Mouse (Mus musculus) lung, postnatal 14 days (tissue): Measurements from ENCODE around the gene Pid1.

Source experiments
- DNase-seq: peaks from one replicate; pipeline ENCODE4 v3.0.0; 2021

Pid1 gene

DNA sequence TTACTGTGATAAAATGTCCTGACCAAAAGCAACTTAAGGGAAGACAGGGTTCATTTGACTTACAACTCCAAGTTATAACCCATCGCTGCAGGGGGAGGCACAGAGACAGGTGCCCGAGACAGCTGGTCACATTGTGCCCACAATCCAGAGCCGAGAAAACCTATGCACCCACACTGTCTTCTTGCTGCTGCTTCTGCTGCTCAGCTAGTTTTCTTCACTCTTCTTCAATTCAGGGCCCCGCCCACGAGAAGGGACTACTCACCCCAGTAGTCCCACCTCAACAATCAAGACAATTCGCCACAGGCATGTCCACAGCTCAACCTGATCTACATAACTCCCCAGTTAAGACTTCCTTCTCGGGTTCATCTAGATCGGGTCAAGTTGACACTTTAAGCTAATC is at the start of gene Pid1:
Gene Pid1, minus strand, starts transcription at position 214 of the 400 bp plus-strand sequence.
- DNase-seq: no peak

DNA sequence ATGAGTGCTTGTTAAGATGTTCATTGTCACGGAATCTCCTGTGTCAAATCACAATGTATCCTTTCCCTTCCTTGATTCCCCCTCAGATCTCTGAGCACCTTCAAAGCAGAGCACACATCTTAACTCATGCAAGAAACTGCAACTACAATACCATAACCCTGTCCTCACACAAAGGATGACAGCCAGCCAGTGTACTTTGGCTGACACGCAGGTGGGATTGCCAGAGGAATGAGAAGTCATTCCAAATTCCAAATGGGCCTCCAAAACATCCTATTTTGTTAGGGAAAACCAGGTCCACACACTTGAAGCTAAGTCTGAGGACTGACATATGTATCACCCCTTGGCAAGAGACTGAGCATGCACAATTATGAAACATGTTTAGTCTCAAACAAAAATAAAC is 45.5 kb upstream of the Pid1 start:
- no peak for DNase-seq

- no peak for DNase-seq
Measured at GRCm38 (mm10) chr1:84408873-84409272, 44.9 kb upstream of the Pid1 start.

DNA sequence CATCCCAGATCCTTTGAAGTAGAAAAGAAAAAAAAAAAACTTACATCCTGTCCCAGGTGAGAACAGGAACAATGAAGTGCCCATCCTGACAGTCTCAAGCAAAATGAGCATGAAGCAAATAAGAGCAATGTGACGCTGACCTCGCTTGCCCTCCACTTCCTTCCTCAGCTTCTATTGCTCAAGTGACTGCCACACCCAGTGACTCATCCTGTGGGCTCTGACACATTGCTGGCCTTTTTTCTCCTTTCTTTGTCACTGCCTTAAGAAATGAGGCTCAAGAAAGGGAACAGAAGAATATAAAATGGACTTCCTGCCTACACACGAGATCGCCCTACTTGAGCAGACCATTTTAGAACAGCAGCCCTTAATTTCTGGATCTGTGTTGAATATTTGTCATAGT is 42.9 kb upstream of the Pid1 start:
- peak; percentile 57 for DNase-seq

GRCm38 (mm10) chr1:84405551-84406290 is 41.7 kb upstream of the Pid1 start:
- DNase-seq: no peak

- peak; percentile 35 for DNase-seq
Measured at GRCm38 (mm10) chr1:84404880-84405279, 40.9 kb upstream of the Pid1 start.

DNA sequence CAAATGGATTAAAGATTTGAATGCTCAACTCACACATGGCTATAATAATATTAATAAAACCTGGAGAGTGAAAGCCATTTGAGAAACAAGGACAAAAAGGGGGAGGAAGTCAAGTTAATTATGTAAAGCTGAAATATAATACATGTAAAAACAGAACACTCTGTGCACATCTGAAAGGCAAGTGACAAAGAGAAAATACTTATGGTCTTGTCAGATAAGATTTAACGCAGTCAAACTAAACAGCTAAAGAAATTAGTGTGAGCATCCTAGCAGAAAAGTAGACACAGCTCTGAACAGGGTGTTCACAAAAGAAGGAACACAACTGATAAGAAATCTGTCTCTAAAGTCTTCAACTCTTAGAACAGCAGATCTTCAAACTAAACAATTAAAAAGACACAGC is 38.2 kb upstream of the Pid1 start:
- no peak for DNase-seq

DNA sequence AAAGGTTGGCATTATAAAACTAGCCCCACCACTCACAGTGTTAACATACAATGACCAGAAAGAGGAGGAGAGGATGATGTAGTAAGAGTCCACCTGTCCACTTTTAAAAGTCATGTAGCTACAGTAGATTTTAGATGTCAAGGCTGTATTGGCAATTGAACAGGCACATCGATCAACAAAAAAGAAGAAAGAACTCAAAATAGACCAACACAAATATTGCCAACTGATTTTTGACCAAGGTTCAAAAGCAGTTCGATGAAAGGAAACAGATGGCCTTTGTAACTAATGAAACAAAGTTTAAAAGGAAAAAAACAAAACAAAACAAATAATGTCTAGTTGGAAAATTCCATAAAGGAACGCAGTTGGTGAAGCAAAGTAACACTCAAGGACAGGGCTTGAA is 35.7 kb upstream of the Pid1 start:
- DNase-seq: no peak

DNA sequence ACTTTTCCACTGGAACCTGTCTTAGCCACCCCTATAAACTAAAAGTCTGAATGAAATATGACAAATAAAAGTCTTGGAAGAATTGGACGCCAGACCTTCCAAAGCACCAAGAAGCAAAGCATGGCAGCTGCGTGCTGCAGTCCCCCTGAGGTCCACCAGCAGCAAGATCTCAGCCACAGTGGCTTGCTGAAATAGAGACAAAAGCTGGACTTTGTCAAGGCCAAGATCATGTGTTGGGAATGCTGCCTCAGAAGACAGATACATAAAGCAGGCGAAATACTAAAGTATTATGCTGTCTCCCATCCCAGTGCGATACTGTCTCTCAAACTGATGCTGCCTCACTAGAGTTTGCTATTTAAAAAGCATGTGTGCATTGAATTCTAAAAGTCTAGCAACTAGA is 35.1 kb upstream of the Pid1 start:
- DNase-seq: no peak

DNA sequence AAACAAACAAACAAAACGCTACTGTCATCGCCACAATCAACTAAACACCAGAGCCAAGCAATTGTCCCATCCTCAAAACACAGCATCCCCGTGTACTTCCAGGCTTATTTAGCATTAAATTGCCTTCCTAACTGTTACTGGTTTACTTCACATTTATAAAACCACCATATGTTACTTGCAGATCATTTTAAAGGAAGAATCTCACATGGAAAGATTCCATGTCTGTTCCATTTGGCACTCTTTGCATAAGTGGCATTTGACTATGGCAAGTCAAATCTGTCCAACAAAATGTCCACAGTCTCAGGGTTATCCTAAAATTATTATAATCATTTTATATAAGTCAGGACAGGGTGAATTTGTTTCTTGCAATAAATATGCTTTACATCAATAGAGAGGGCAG is 32.8 kb upstream of the Pid1 start:
- no peak for DNase-seq

DNA sequence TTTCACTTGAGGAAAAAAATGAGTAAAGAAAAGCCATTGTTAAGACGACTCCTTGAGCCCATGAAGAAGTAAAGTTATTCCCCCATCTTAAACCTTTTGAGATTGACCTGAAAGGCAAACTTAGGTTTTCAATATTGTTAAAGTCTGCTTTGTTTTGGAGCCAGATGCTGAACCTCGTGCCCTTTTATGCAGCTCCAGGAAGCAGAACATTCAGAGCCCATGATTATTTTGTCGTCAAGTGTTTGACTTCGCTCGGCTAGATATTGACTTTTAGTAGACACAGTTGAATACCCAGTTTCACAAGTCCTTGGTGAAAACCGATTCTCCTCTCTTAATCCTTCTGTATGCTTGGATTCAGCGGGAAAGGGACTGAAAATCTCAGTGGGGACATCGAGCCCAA is 31.9 kb upstream of the Pid1 start:
- DNase-seq: no peak

DNA sequence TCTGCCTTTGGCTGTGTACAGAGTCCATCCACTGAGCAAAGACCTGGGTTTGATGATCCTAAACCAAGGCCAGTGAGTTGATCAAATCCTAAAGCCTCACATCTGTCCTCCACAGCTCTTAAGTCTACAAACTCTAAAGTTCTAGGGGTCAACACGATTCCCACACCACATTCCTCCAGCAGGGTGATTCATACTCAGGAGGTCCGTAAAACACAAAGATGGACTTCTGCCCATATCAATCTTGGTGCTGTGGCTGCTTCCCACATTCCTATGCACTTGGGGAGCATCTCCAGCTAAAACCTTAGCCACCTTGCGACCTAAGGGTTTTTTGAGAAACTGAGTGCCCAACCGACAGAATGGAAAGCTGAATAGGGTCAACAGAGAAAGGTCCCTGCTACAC is 27.0 kb upstream of the Pid1 start:
- no peak for DNase-seq

- no peak for DNase-seq
Measured at GRCm38 (mm10) chr1:84387616-84388015, 23.6 kb upstream of the Pid1 start.

DNA sequence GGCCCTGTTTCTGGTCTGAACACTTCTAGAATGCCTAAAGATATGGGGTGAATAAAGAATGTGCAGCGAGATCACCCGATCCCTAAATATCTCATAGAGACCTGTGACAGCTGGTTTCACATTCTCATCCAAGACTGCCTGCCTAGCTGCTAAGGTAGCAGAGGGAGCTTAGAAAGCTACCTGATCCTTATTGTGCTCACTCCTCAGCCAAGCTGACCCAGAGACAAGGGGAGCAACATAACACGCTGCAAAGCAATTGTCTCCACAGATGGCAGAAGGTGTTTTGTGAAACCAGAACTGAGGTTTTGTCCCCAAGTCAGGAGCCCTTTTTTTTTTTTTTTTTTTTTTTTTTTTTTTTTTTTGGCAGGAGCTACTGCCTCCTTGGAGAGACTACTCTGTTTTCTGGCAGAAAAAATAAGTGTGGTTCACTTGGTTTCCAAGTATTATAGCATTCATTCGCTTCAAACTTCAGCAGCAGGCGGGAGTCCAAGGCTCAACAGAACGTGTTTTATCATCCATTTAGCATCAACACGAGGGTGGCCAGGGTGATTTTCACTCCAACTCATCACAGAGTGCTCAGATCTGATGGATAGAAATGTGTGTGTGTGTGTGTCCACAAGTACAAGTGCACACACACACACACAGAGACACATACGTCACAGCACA is 22.6 kb upstream of the Pid1 start:
- no peak for DNase-seq

DNA sequence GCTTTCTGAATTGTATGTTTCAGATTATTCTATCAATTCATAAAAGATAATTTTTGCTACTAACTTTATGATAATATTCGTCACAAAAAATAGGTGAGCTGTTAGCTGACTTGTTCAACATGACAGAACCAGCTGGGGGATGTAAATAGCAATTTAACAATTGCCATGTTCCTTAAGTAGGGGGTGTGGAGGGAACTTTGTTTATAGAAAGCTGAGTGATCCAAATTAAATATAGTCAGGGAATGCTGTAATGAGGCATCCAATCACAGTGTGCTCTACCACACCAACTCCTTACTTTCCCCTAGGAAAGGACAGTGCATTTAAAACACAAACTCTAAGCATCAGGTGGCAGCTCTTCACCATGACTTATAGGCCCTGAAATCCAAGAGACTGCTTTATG is 18.7 kb upstream of the Pid1 start:
- no peak for DNase-seq

DNA sequence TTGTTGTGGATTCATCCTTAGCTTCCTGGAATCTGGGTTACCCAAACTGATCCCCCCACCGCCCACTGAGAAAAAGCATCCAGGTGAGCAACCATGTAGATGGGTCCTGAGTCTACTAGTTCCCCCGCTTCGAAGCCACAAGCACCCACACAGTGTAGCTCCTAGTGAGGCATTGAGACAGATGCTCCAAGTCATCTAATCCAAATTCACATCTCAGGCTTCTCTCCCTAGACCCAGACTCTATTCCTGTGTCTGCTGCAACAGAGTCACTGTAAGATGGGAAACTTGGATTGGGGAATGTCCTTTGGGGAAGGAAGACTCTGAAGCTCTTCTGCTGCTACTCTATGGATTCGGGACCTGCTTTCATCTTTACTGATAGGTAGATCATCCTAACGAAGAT is 18.1 kb upstream of the Pid1 start:
- no peak for DNase-seq

- no peak for DNase-seq
Measured at GRCm38 (mm10) chr1:84380895-84381294, 16.9 kb upstream of the Pid1 start.

DNA sequence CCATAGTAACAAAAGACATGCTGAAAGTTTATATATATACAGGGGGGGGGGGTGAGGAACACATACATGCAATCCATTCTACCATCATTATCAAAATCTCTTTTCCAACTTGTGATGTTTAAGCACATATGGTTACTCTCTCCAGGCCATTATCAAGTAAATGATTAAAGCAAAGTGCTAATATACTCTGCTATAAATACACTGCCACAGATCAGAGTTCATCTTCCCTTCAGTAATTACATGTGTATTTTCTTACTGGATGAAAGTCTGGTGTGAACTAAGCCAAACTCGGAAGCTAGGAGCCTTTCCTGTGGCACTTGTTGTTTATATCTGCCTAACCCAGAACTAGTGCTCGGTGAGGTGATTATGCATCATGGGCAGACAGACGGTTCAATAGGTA is 3.8 kb upstream of the Pid1 start:
- DNase-seq: no peak

GRCm38 (mm10) chr1:84366553-84366952 is 2.6 kb upstream of the Pid1 start:
- DNase-seq: no peak

GRCm38 (mm10) chr1:84362709-84363617 is 1.0 kb downstream of the Pid1 start:
- DNase-seq: no peak

DNA sequence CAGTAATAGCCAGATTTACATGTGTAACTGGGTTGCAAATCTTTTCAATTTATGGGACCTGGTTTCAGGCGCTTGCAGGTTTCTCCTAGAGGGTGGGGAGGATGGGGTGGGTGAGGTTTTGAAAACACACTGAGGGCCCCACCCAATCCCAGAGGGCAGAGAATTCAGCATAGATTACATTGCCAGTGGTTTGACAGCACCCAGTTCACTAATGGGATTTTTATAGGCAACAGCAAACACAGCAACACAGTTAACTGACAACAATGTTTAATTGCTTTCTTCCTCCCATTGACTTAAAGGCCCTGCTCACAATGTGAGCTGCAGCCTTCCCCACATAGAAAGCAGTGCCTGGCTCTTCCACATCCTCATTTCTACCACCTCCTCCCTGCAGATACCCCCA is 1.8 kb downstream of the Pid1 start:
- DNase-seq: no peak

DNA sequence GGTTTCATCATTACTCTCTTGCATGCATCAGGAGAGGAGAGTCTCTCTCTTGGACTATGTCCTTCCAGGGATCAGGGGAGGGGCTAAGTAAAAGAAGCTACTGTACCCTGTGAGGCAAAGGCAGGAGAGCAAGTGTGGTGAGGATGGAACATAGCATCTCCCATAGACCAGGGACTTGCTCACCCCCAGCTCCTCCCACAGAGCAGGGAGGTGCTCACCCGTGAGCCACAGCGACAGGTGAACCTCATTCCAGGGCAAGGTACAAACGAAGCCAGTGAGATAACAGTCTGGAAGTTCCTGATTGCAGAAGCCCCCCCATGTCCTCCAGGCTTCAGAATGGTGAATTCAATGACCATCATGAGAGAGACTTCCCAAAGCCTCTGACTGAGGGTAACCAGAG is 2.6 kb downstream of the Pid1 start:
- DNase-seq: no peak

GRCm38 (mm10) chr1:84359611-84360500 is 4.1 kb downstream of the Pid1 start:
- peak; percentile 30 for DNase-seq
